Mouse (Mus musculus): ENCODE data around the gene Ddx39. TPM values are rescaled to one million over a fixed set of nuclear protein-coding genes. Genes with fewer than 3 reads are reported as not detected.

Ddx39 gene
- total RNA-seq (2023): 100 to 1,000 TPM; 118 to 122 TPM

DNA sequence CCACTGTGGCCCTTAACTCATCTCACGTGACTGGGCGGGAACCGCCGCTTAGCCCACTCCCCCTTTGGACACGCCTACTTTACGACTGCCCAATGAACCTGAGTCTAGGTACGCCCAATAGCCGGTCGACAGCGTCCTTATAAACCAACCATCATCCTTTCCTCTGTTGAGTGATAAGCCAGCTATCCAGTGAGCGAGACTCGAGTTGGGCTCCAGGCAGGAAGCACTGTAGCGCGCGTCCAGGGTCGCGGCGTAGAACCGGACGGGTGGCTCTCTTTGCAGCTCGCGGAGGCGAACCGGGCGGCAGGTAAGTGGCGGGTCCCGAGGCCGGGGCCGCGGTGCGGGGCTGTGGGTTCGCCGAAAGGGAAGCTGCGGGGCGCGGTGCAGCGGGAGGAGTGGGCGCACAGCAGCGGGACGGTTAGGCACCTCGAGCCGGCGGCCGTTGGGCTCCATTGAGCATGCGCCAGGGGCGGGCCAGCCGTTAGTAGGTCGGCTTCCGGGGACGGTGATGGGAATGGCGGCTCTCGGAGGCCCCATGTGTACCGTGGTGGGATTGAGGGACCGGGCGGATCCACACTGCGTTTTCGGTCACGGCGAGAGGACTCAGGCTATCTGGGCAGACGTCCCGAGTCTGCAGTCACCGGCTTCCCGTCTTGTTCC lies at the start of gene Ddx39:
TSS of gene Ddx39 (plus strand) at position 147 of the 660 bp plus-strand sequence.

DNA sequence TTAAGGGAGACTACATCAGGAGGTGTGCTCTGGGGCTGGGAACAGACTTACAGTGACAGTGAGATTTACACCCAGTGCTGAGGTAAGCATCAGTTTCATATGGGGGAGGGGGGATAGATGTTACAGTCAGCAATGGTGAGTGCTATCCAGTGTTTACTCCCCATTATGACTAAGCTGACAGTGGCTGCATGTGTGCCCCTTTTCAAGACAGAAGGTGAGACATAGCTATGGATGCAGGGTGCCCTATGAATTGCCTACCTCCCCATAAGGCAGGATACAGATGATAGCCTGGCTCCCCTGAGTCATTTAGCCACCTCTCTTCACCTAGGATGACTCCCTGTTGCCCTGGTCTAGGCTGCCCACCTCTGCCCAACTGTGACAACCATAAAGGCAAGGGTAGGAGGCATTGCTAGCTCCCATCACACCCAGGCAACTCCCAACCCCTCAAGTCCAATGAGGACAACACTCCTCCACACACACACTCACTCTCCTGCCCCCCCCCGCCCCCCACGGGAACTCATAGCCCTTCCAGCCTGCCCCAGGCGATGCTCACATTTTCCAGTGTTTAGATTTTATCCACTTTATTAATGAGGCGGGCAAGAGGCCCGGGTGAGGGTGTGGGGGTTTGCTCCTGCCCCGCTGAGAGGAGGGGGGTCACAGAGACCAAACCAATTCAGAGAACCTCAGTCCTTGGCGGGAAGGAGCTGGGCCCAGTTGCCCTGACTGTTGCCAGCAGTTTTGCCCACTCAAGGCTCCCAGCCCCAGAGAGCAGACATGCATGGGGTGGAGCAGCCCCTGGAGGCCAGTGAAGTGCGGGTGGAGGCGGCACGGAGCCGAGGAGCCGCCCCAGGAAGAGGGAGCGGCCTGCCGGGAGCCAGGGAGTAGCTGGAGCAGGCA lies 48.8 kb upstream of the Ddx39 start, which contains the start of gene Ptger1:
TSS of gene Ptger1 (plus strand) at position 710 of the 897 bp plus-strand sequence.

DNA sequence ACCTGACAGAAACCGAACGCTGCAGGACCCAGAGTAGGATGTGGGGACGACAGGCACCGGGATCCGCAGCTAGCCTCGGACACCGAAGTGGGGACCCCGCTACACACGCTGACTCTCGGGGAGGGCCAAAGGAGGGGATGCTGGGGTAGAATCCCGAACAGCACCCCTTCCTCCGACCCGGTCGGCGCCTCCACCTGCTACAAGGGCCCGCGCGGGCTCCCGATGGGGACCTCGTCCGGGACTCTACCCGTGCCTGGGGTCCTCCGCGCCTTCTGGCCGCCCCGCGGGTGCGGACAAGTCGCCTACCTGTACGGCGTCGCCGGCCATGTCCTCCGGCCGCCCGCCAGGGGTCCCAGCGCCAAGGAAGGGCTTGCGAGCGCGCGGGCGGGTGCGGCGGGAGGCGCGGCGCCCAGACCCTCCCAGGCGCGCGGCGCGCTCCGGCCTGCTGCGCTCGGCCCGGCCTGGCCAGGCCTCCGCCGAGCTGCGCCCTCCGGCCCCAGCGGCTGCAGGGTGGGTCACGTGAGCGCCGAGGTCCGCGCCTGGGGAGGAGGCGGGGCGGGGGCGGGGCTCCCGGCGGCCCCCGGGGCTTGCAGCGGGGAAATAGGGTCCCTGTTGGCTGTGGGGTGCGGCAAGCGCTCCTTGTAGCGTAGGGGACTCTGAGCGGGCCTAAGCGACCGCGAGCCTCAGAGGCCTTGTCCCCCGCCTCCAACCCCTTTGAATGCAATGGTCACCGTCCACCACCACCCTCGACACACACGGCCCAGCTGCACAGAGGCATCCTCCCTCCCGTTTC lies 16.1 kb upstream of the Ddx39 start, which contains the start of gene Pkn1:
TSS of gene Pkn1 (minus strand) at position 519 of the 793 bp plus-strand sequence.

DNA sequence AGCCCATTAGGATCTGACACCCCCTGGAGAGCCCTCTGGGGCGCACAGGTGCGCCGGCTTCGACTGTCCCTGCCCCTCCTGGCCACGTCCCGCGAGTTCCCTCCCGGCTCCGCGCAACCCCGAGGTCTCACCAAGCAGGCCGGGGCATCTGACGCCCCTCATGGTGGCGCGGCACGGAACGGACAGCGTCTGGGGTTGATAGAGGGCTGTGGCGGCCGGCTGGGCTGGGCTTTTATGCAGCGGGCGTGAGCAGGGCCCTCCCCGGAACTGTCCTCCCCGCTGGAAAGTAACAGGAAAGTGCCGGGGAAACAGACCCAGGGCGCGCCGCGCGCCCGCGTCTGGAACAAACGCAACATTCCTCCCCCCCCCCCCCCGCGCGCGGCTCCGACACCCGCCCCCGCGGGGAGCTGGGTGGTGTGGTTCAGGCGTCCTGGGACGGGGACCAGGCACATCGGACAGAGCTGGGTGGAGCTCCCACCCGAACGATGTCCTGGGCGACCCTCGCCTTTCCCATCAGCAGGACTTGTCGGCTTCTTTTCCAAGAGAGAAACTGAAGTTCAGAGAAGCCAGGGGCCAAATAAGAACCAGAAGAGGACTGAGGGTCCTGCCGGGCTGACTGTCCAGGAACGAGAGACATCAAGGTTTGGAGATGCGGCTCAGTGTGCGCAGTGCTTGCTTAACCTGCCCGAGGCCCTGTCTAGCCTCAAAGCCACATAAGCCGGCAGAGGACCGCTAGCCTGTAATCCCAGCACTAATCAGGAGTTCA lies 26.2 kb downstream of the Ddx39 start, which contains the start of gene Adgre5:
TSS of gene Adgre5 (minus strand) at position 351 of the 766 bp plus-strand sequence.

Other genes with a start within 250 kb of the Ddx39 start
- not detected for gene Olfr370, start 179.4 kb upstream of the Ddx39 start, total RNA-seq (2023)
- 10 to 100 TPM; 82.3 to 84.3 TPM for gene Ndufb7, start 148.5 kb upstream of the Ddx39 start, total RNA-seq (2023)
- gene Tecr, start 107.2 kb upstream of the Ddx39 start, total RNA-seq (2023): 100 to 1,000 TPM; 217 to 268 TPM
- 100 to 1,000 TPM in 1 of 2 experiments, 10 to 100 TPM in 1; 73.0 to 124 TPM for gene Dnajb1, start 107.0 kb upstream of the Ddx39 start, total RNA-seq (2023)
- gene Gipc1, start 62.5 kb upstream of the Ddx39 start, total RNA-seq (2023): 10 to 100 TPM; 24.8 to 27.6 TPM
- gene Ptger1, start 48.5 kb upstream of the Ddx39 start, total RNA-seq (2023): 1 to 10 TPM in 1 of 2 experiments, under 1 TPM in 1; 0.44 to 1.5 TPM
- gene Pkn1, start 16.0 kb upstream of the Ddx39 start, total RNA-seq (2023): 100 to 1,000 TPM; 371 to 382 TPM
- 100 to 1,000 TPM; 576 to 708 TPM for gene Adgre5, start 26.1 kb downstream of the Ddx39 start, total RNA-seq (2023)
- gene Adgrl1, start 184.9 kb downstream of the Ddx39 start, total RNA-seq (2023): 10 to 100 TPM in 1 of 2 experiments, 1 to 10 TPM in 1; 7.9 to 10.3 TPM
- 1 to 10 TPM; 1.7 to 2.9 TPM for gene Gm10644, start 240.0 kb downstream of the Ddx39 start, total RNA-seq (2023)
- 1 to 10 TPM; 7.7 to 8.8 TPM for gene Asf1b, start 240.3 kb downstream of the Ddx39 start, total RNA-seq (2023)